Mouse (Mus musculus): ENCODE measurements around the gene Hist1h2bb.

The Hist1h2bb gene

GRCm38 (mm10) chr13:23739922-23740252 is 6.6 kb upstream of the Hist1h2bb start:
- ChIA-PET CTCF (interaction anchor here in 2 of 4 experiments (1.0 to 3.0 kb wide), 4 partner anchors 10 to 43 kb away, joined by 3 to 11 read pairs (median 3); partner anchors contain the start of genes Hist1h2ab (in 1 of the 2), Hist1h3b (in 1 of the 2) and Hist1h4c (in 1 of the 2)), POLR2A (interaction anchor here (0.5 to 44.4 kb wide), 114 partner anchors 2 to 1986 kb away, joined by 3 to 2331 read pairs (median 6); partner anchors contain the start of genes Hist1h1a (in 4 of the 4), Hist1h2ab (in 4 of the 4), Hist1h2bc (in 4 of the 4) and Hist1h2be (in 4 of the 4))

DNA sequence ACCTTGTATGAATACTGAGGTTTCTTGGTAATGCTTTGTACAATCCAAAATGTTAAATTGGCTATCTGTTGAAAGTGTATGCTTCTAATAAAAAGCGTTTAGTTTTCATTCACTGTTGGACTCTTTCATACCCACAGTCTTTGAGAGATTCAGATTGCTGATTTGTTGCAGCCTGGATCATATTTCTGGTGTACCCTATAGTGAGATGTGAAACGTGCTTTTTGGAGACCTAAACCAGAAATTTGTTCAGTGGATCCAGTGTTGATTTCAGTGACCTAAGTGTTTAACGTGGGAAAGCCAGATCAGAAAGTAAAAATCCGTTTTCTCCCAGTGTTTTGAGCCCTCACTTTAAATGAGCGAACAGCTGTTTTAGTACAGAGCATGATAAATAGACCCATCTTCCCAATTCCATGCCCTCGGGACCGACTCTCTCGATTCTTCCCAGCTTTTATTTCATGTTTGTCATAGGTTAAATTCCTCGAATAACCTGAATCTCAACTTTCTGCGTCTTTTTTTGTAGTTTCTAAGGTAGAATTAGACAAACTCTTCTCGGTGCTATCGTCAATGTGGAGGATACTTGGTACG is 6.2 kb upstream of the Hist1h2bb start:
- ChIA-PET CTCF (interaction anchor here in 2 of 4 experiments (1.0 to 3.0 kb wide), 4 partner anchors 11 to 43 kb away, joined by 3 to 11 read pairs (median 3); partner anchors contain the start of genes Hist1h2ab (in 1 of the 2), Hist1h3b (in 1 of the 2) and Hist1h4c (in 1 of the 2)), POLR2A (interaction anchor here (0.5 to 44.4 kb wide), 100 partner anchors 2 to 1987 kb away, joined by 3 to 2331 read pairs (median 7); partner anchors contain the start of genes Hist1h1a (in 4 of the 4), Hist1h2ac (in 4 of the 4), Hist1h2bc (in 4 of the 4) and Hist1h3a (in 4 of the 4))

DNA sequence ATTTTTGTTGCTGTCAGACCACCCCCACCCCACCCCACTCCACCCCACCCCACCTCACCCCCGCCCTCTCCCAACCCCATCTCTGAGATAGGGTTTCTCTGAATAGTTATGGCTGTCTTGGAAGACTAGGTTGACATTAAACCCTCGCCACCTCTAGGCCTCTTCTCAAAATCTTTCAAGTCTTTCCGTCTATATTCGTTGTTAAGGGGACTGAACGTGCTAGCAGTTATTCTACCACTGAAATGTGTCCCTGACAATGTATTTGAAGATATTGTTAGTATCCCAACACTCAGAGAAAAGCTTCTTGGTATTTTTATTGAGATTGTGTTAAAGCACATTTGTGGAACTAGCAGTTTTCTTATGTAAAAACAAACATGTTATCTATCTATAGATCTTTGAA is 5.6 kb upstream of the Hist1h2bb start:
- CTCF ChIA-PET = interaction anchor here in 1 of 4 experiments (3.0 kb wide), 1 partner anchor 11 kb away, joined by 11 read pairs; the partner anchor contains the start of genes Hist1h2ab and Hist1h3b
- POLR2A ChIA-PET = interaction anchor here (1.1 to 44.4 kb wide), 32 partner anchors 1 to 541 kb away, joined by 3 to 2331 read pairs (median 48); partner anchors contain the start of genes Hist1h1a (in 4 of the 4), Hist1h2ac (in 4 of the 4), Hist1h2bc (in 4 of the 4) and Hist1h3a (in 4 of the 4)

GRCm38 (mm10) chr13:23742007-23742406 is 4.5 kb upstream of the Hist1h2bb start:
- CTCF ChIA-PET = interaction anchor here in 1 of 4 experiments (0.6 to 1.0 kb wide), 3 partner anchors 18 to 1855 kb away, joined by 3 to 4 read pairs (median 3); partner anchors contain the start of gene Hist1h4c
- POLR2A ChIA-PET = interaction anchor here (0.6 to 44.4 kb wide), 75 partner anchors 0 to 1699 kb away, joined by 3 to 2331 read pairs (median 5); partner anchors contain the start of genes Hist1h1a (in 4 of the 4), Hist1h2ab (in 4 of the 4), Hist1h3a (in 4 of the 4) and Hist1h3b (in 4 of the 4)

- ChIA-PET POLR2A (interaction anchor here (0.6 to 44.4 kb wide), 50 partner anchors 1 to 1956 kb away, joined by 3 to 2331 read pairs (median 12); partner anchors contain the start of genes Hist1h1a (in 4 of the 4), Hist1h2ab (in 4 of the 4), Hist1h3a (in 4 of the 4) and Hist1h3b (in 4 of the 4)), CTCF (interaction anchor here in 1 of 4 experiments (1.1 kb wide), 1 partner anchor 42 kb away, joined by 7 read pairs; no protein-coding TSS in a partner anchor)
Observed at GRCm38 (mm10) chr13:23743215-23743614, 3.3 kb upstream of the Hist1h2bb start.

GRCm38 (mm10) chr13:23743963-23744362 is 2.6 kb upstream of the Hist1h2bb start:
- ChIA-PET CTCF (interaction anchor here in 1 of 4 experiments (1.1 kb wide), 1 partner anchor 42 kb away, joined by 7 read pairs; no protein-coding TSS in a partner anchor), POLR2A (interaction anchor here (0.6 to 44.4 kb wide), 50 partner anchors 2 to 1957 kb away, joined by 3 to 2331 read pairs (median 8); partner anchors contain the start of genes Hist1h3a (in 4 of the 4), Hist1h4a (in 4 of the 4), Hist1h4b (in 4 of the 4) and Hist1h1a (in 3 of the 4))

DNA sequence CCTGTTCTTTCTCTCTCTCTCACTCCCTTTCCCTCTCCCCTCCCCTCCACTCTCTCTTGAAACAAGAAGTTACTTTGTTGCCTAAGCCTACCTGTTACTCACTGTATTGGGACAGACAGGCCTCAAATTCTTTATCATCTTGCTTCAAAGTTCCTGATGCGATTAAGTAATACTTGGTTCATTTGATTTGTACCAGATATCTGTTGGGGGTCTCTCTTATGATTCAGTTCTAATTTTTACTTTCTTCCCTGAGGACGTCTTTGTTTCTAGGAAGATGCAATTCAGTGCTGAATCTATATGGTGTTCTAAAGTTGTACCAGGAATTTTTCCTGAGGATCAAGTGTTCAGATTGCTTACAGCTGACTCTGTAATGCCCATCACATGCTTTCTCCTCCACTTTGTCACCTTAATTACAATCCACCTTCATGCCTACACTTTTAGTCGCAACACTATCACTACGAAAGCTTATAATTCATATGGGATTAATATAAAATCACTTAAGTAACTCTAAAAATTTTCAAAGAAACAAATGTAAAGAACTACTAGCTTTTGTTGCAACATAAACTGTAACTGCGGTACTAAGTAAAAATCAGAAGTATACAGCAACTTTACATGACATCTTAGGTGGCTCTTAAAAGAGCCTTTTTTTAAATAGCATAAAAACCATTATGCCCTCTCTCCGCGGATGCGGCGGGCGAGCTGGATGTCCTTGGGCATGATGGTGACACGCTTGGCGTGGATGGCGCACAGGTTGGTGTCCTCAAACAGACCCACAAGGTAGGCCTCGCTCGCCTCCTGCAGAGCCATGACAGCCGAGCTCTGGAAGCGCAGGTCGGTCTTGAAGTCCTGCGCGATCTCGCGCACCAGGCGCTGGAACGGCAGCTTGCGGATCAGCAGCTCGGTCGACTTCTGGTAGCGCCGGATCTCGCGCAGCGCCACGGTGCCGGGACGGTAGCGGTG is 1.8 kb upstream of the Hist1h2bb start:
- ChIA-PET POLR2A (interaction anchor here (0.6 to 44.4 kb wide), 55 partner anchors 3 to 1958 kb away, joined by 3 to 2331 read pairs (median 8); partner anchors contain the start of genes Hist1h3a (in 4 of the 4), Hist1h4a (in 4 of the 4), Hist1h4b (in 4 of the 4) and Hist1h4d (in 4 of the 4)), CTCF (interaction anchor here in 1 of 4 experiments (1.1 kb wide), 1 partner anchor 43 kb away, joined by 7 read pairs; no protein-coding TSS in a partner anchor)

- ChIA-PET POLR2A (interaction anchor here (0.6 to 44.4 kb wide), 65 partner anchors 4 to 1959 kb away, joined by 3 to 2331 read pairs (median 7); partner anchors contain the start of genes Hist1h4a (in 4 of the 4), Hist1h4b (in 4 of the 4), Hist1h4d (in 4 of the 4) and Hist1h1a (in 3 of the 4)), CTCF (interaction anchor here in 1 of 4 experiments (0.7 kb wide), 2 partner anchors 48 to 199 kb away, joined by 3 to 6 read pairs; partner anchors contain the start of gene Hist1h4c)
Observed at GRCm38 (mm10) chr13:23745381-23746161, 963 bp upstream of the Hist1h2bb start, which contains the start of gene Hist1h3c. Gene Hist1h3c (minus strand): TSS chr13:23745602.

GRCm38 (mm10) chr13:23747081-23747891 is 752 bp downstream of the Hist1h2bb start:
- CTCF ChIA-PET = no interaction called here
- POLR2A ChIA-PET = interaction anchor here (0.7 to 44.4 kb wide), 54 partner anchors 4 to 1993 kb away, joined by 3 to 2331 read pairs (median 6); partner anchors contain the start of genes Hist1h1c (in 4 of the 4), Hist1h2bc (in 4 of the 4), Hist1h4a (in 4 of the 4) and Hist1h4b (in 4 of the 4)

GRCm38 (mm10) chr13:23747892-23748288 is 1.4 kb downstream of the Hist1h2bb start:
- CTCF ChIA-PET = no interaction called here
- POLR2A ChIA-PET = interaction anchor here (0.6 to 44.4 kb wide), 51 partner anchors 4 to 1994 kb away, joined by 3 to 2331 read pairs (median 6); partner anchors contain the start of genes Hist1h1c (in 4 of the 4), Hist1h2bc (in 4 of the 4), Hist1h4a (in 4 of the 4) and Hist1h1a (in 3 of the 4)

- CTCF ChIA-PET = no interaction called here
- POLR2A ChIA-PET = interaction anchor here in 3 of 4 experiments (1.0 to 44.4 kb wide), 28 partner anchors 6 to 1707 kb away, joined by 3 to 2331 read pairs (median 28); partner anchors contain the start of genes Hist1h1a (in 3 of the 3), Hist1h1c (in 3 of the 3), Hist1h3c (in 3 of the 3) and Hist1h4a (in 3 of the 3)
Observed at GRCm38 (mm10) chr13:23749563-23750121, 3.1 kb downstream of the Hist1h2bb start.

DNA sequence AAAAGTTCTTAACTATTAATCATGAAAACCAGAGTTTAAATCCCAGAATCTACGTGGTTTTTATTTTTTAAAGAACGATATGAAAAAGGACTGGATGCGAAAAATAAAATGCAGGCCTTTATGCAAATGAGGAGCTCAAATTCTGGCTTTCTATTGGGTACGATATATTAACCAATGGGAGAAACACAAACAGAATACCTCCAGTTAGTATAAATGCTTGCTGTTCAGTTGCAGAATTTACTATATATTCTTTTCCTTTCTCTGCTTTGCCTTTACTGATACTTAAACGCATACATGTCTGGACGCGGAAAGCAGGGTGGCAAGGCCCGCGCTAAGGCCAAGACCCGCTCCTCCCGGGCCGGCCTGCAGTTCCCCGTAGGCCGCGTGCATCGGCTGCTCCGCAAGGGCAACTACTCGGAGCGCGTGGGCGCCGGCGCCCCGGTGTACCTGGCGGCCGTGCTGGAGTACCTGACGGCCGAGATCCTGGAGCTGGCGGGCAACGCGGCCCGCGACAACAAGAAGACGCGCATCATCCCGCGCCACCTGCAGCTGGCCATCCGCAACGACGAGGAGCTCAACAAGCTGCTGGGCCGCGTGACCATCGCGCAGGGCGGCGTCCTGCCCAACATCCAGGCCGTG is 4.4 kb downstream of the Hist1h2bb start, which contains the start of gene Hist1h2ab:
Gene Hist1h2ab, plus strand, starts transcription at position 288 of the 639 bp plus-strand sequence.
- CTCF ChIA-PET = interaction anchor here in 1 of 4 experiments (1.6 to 2.6 kb wide), 2 partner anchors 10 to 11 kb away, joined by 4 to 11 read pairs; partner anchors contain the start of genes Hist1h1c and Hist1h4a
- POLR2A ChIA-PET = interaction anchor here (0.6 to 44.4 kb wide), 82 partner anchors 7 to 1922 kb away, joined by 3 to 2331 read pairs (median 7); partner anchors contain the start of genes Hist1h1a (in 4 of the 4), Hist1h1c (in 4 of the 4), Hist1h3a (in 4 of the 4) and Hist1h4a (in 4 of the 4)

GRCm38 (mm10) chr13:23751478-23751956 is 5.0 kb downstream of the Hist1h2bb start:
- POLR2A ChIA-PET = interaction anchor here (0.6 to 44.4 kb wide), 96 partner anchors 6 to 1925 kb away, joined by 3 to 2331 read pairs (median 6); partner anchors contain the start of genes Hist1h1a (in 4 of the 4), Hist1h1c (in 4 of the 4), Hist1h3a (in 4 of the 4) and Hist1h4a (in 4 of the 4)
- CTCF ChIA-PET = interaction anchor here in 1 of 4 experiments (0.8 to 2.6 kb wide), 5 partner anchors 9 to 67 kb away, joined by 3 to 11 read pairs (median 4); partner anchors contain the start of genes Hist1h1c, Hist1h2bc and Hist1h4a
